Mouse (Mus musculus) lung, postnatal 25 days (tissue): Measurements from ENCODE around the gene Vmn1r196.
"Not testable (repeated sequence)": the region's sequence is repeated elsewhere in the genome, so short reads cannot be mapped to it uniquely, and the experiment has no call there.

Experiments used
- DNase-seq: peaks from one replicate; pipeline ENCODE4 v3.0.0; 2022; ENCODE audit warnings: low spot score

Vmn1r196 gene

DNA sequence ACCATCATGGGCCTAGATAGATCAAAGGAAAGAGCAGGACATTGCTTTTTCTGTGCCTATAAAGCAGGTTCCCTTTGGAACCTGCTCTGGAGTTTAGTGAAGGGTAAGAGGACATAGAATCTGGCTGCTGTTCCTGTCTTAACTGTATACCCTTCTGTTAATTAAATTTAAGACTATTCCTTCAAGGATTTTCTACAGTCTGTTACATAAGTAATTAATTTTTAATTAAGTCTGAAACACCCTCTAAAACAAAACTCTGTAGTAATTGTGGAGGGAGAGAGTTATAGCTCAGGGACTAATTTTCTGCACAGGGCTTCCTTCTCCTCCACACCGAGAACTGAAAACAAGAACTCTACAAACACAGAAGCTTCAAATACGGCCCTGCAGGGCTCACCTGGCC is at the start of gene Vmn1r196:
Gene Vmn1r196 (plus strand): TSS at position 301 of the 400 bp plus-strand sequence.
- DNase-seq = no peak

DNA sequence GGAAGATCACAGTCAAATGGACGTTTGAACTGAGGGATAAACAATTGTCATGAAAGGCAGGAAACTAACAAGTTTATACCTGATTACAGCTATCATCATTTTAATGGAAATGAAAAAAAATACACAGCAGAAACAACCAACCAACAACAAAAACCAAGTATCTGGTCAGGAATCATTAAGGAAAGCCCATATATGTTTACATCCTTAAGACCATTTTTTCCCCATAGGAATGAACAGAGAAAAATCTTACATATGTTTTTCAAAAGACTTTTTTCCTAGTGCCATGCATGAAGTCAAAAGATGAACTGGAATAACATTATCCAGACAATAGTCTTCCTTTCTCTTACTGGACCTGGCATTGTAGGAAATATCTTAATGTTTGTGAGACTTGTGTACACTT is 45.8 kb upstream of the Vmn1r196 start, which contains the start of gene Vmn1r194:
Gene Vmn1r194 (plus strand): TSS at position 301 of the 400 bp plus-strand sequence.
- no peak for DNase-seq

DNA sequence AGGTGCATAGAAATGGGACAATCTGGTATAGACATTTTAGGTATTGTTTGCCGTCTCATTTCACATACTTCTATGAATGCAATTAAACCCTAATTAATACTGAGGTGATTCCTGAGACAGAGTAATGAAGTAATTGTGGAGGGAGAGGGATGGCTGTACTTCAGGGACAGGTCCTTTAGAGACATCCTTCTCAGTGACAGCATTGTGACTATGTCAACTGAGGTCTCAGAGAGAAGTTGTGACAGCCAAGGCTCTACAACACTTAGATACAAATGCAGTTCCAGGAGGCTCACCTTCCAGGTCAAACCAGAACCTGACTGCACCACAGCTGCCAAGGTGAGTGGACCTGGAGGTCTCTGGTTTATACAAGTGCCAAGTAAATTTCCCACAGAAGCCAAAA is 19.5 kb upstream of the Vmn1r196 start, which contains the start of gene Vmn1r195:
Gene Vmn1r195 (plus strand): TSS at position 301 of the 400 bp plus-strand sequence.
- DNase-seq = not testable (repeated sequence)

DNA sequence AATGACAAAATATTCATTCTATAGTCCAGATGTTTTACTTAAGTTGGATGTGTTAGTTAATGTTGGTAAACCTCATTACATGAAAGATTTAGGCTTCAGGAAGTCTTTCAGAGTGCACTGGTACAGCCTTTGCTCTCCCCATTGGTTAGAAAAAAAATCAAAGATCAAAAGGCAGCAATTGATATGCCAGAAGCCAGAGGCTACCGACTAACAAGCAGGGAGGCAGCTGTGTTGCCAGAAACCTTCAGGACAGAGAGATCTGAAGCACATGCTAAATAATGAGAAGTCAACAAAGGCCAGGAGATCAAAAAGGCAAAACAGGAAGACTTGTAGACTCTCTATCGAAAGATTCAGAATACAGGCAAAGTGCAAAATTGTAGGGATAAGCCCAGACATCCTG is 18.0 kb upstream of the Vmn1r196 start:
- DNase-seq = no peak

DNA sequence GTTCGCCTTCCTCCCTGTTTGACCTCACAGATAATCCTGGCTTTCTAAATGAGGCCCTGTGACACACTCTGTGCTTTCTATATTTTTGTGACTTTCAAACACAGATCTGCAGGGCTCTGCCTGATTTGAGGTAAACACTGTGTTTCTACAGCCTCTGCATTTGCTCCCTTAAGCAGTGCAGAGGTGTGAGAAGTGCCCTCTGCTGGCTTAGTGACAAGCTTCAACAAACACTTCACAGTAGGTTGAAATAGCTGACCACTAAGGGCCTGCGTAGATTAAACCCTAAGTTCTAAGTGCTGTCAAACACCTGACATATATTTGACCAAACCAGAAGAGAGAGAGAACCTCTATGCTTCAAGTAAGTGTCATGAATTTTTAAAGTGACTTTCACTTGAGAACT is 5.1 kb upstream of the Vmn1r196 start:
- DNase-seq = no peak

DNA sequence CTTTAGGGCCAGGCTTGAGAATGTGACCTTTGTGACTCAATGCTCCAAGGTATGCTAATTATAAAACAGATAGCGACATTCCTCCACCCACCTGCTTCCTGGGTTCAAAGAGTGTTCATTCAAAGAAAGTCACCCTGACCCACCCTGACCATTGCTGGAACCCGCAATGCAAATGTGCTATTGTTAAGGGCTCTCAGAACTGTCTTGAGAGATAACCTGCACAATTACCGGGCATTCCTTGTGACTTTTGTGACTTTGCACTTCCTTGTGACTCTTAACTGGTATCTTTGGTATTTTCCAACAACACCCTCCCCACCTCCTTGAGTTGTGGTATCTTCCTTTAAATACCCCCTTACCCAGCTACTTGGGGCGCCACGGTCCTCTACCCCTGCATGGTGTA is 18.4 kb downstream of the Vmn1r196 start:
- not testable (repeated sequence) for DNase-seq

DNA sequence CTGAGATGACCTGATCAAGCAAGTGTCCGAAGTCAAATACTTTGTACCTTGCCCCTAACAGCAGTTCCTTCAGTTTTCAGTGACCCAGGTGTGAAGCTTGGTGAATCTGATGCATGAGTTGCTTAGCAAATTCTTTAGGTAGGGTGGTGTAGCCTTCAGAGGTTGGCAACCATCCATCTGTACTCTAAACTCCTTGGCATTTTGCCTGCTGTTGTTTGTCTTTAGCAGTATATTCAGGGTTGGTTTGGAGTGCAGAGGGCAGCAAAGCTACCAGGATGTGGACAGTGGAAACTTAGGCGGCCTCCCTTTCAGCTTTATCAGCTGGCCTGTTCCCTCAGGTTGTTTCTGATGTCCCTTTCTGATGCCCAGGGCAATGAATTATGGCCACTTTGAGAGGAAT is 25.6 kb downstream of the Vmn1r196 start:
- DNase-seq = no peak

DNA sequence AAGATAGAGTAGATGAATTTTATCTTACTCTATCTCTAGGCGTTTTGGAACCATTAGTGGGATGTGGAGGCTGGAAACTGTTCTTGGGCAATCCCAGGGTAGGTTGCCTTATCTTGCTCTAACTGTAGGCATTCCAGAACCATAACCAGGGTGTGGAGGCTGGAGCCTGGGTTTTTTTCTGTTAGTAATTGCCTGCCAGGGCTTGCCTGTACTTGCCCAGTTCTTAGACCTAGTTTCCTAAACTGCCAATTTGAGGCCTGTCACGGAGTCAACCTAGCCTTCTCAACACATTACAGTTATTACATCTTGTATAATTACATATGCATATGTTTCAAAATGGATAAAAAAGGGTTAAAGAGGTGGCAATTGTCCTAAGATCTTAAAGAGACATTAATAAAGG is 27.6 kb downstream of the Vmn1r196 start:
- DNase-seq = no peak

DNA sequence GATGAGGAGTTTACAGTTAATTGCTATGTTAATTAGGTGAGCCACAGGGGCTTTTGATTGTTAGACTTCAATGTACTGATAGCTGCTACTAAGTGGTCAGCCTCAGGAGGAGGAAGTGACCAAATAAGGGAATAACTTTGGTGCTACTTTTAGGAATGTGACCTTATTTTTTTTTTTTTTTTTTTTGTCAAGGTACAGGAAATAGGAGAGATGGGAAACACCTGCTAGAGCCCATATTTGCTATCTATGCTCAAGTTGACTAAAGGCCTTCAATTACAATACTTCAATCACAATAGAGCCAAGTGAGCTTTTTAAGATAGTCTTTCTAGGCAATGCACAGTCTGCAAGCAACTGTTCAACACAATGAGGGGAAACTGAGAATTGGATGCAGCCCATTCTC is 30.4 kb downstream of the Vmn1r196 start:
- DNase-seq = no peak

DNA sequence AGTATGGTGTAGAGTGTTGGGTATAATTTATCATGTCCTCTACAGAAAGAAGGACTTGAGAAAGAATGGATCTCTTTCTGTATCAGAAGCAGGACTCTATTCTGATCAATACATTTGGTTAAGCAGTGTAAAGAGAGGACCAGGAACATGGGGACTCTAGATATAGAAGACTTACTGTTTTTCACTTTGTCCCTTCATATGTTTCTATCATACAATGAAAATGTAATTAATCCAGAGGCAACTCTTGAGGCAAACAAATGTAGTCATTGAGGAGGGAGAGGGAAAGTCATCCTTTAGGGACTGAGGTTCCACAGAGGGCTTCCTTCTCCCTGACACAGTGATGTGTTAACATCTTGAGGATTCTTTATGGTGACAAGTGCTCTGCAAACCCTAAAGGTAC is 34.6 kb downstream of the Vmn1r196 start, which contains the start of gene Vmn1r197:
Gene Vmn1r197 (plus strand): TSS at position 301 of the 400 bp plus-strand sequence.
- DNase-seq = no peak

DNA sequence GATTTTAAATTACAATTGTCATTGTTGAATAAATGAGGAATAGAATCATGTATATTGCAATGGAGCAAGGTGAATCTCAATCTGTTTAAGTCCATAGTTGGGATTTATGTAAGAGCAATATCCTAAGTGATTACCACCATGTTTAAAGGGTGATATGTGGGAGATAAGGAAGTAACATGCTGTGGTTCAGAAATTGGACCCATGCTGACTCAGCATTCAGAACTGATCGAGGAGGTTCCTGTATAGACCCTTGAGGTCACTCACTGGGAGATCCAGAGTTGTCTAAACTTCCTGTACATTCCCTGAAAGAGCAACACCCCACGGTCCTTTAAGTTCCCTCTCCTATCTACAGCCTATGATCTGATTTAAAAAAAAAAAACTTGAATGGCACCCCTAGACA is 43.5 kb downstream of the Vmn1r196 start:
- DNase-seq = no peak

DNA sequence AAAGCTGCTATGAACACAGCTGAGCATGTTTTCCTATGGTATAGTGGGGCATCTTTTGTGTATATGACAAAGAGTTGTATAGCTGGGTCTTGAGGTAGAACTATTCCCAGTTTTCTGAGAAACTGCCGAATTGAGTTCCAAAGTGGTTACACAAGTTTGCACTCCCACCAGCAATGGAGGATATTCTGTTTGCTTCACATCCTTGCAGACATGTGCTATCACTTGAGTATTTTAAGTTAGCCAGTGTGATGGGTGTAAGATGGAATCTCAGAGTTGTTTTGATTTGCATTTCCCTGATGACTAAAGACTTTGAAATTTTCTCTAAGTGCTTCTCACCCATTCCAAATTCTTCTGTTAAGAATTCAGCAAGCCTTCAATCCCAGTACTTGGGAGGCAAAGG is 45.8 kb downstream of the Vmn1r196 start:
- no peak for DNase-seq
